Mouse (Mus musculus): ENCODE results near the gene Sgpp2. TPM values are rescaled to one million over a fixed set of nuclear protein-coding genes. Genes with fewer than 3 reads are reported as not detected.

Sgpp2 gene
- total RNA-seq, 2 experiments from 2014 or later = 0.38 to 0.64 TPM

DNA sequence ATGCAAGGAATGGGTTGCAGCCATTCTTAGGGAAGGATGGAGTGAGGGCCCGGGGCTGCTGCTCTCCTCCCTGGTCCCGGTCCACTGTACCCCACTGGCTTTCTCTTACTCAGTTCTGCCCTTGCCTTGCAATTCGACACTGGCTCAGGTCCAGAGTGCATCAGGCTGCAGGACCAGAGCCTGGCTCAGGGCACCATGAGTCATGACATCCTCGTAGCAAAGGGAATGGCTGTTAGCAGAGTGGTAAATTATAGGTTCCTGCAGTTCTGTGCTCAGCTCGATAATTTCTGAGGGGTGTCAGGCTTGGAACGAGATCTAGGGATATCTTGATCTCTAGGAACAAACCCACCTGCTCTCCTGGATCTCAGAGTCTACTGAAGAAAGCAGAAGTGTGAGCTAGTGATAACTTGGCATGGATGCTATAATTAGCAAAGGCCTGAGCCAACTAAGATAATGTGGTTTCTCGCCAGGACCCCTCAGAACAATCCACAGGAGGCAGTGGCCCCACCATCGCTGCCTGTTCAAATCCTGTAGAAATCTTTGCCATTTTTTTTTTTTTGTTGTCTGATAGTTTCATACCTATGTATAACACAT, 86.3 kb downstream of the Sgpp2 start:
- DNase-seq = peak; percentile 49
- intact Hi-C loops (cut with DNase I) = no loop called here

DNA sequence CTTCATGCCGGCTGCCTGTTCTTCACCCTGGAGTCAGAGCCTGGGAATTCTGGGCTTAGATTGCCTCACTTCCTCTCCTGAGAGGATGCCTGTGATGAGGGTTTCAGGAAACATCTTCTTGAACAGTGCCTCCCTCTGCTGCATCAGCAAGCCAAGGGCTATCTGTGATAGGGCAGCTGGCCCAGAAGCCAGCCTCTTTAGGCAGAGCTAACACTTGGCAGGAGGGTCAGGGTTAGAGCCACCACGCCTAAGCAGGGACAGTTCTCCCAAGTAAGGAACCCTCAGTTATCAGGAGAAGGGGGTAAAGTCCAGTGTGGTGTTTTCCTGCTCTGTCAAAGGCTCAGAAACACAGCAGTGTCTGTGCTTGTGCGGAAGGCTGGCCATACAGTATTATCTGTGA, 89.6 kb downstream of the Sgpp2 start:
- no peak for DNase-seq

DNA sequence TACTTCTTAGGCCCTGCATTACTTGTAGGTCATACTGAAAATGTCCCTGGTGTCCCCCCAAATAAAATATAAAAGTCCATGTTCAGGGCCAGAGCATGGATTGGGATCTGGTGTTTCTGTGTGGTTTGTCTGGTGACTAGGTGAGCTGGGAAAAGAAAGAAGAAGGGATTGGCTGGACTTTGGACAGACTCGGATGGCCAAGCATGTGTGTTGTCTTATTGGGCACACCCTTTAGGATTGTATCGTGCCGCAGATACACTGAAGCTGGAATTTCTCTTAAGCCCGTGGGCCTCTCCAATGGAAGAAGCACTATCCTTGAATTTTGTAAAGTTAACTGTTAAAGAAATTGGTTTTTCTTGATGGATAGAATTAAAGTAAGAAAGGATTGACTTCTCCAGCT, 91.3 kb downstream of the Sgpp2 start:
- DNase-seq = no peak
- intact Hi-C loops (cut with DNase I) = no loop called here

More for the DNA sequence above, 89.6 kb downstream of the Sgpp2 start:
- intact Hi-C loops (cut with DNase I) = no loop called here

DNA sequence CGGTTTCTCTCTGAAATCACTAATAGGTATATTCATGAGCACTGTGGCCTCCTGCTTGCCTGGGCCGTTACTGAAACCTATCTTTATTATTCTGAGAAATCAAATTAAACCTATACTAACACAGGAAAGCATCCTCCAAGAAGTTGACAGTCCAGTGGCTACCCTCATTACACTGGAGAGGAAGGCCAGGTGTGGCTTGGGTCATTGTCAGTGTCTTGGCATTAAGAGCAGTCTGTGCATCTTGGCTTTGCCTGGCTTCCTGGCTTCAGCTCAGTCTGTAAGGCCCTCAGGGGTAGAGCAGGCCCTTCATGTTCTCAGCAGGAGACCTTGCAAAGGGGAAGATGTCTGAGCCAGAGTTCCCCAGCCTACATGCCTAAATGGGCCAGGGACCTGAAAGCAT, 99.3 kb downstream of the Sgpp2 start:
- DNase-seq = no peak
- intact Hi-C loops (cut with DNase I) = no loop called here

DNA sequence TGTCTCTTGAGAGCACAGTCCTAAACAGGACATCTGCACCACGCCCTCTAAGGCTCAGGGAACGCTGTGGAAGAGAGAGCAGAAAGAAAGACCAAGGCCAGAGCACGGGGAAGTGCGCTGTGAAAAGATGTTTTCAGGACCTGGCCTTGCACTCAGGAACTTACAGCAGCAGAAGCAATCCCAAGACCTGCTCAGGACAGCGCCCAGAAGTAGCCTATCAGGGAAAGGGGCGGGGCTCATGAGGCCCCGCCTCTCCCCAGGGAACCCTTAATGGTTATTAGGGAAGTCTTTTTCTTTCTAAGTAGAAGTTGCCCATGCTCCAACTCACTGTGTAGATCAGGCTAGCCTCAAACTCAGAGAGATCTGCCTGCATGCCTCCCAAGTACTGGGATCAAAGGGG, 102.5 kb downstream of the Sgpp2 start:
- no peak for DNase-seq
- intact Hi-C loops (cut with DNase I) = loop anchor here (10.0 kb wide), 1 partner anchor 198 kb away; no protein-coding TSS in a partner anchor

DNA sequence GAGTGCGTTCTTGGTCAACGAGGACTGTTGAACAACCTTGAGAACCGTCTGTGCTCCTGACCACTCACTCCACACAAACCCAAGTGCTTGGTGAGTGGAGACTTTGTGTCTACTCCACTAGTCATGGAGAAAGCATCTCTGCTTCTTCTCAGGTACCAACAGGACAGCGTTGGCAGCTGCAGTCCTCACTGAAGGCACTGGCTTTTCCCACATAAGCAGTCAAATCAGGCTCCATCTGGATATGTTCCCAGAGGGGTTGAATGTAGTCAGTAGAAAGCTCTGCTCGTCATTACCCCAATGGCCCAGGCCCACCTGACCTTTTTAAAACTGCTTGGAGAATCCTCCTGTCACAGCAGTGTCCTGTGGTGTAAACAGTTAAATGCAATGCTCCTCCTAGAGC, 104.3 kb downstream of the Sgpp2 start:
- DNase-seq = no peak
- intact Hi-C loops (cut with DNase I) = loop anchor here (10.0 kb wide), 1 partner anchor 200 kb away; no protein-coding TSS in a partner anchor

DNA sequence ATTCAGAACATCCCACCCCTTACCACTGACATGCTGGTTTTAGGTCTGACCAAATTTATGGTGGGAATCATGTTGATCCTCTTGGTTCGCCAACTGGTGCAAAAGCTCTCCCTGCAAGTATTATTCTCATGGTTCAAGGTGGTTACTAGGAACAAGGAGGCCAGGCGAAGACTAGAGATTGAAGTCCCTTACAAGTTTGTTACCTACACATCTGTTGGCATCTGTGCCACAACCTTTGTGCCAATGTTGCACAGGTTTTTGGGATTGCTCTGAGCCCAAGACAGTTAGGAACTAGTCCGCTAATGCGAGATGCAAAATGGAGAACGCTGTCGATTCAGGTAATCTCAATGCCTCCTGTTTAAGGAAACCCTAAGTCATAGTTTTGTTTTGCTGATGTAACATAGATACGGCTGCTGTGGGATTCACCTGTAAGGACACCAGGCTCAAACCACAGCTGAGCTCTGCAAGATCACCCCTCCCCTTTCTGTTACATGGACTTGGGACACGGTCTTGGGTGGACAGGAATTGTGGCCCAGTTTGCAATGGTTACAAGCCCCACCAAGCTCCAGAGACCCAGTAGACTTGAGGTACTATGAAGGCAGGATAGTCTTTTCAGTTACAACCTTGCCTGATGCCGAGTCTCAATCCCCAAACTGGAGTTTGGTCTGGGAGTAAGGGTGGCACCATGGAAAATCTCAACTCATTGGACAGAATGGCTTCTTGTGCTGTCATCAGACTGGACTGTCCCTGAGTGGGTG, 107.2 kb downstream of the Sgpp2 start:
- DNase-seq = no peak
- intact Hi-C loops (cut with DNase I) = loop anchor here (10.0 kb wide), 1 partner anchor 203 kb away; no protein-coding TSS in a partner anchor

DNA sequence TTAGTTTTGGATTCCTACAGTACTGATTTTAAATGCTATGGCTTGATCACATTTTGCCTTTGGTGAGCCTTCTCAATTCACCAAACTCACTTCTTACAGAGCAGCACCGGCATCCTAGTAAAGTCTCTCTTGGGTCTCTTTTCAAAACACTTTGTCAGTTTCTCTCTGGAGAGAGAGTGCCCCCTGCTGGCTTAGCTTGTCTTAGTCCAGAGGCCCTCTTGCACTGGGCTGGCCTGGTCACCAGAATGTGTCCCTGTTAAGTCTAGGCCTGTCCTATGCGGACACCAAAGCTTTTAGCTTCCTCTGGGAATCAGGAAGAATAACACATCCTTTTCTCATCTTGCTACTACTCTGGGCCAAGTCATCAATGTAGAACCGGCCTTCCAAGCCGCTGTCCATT, 109.4 kb downstream of the Sgpp2 start:
- intact Hi-C loops (cut with DNase I) = loop anchor here (10.0 kb wide), 1 partner anchor 205 kb away; no protein-coding TSS in a partner anchor

DNA sequence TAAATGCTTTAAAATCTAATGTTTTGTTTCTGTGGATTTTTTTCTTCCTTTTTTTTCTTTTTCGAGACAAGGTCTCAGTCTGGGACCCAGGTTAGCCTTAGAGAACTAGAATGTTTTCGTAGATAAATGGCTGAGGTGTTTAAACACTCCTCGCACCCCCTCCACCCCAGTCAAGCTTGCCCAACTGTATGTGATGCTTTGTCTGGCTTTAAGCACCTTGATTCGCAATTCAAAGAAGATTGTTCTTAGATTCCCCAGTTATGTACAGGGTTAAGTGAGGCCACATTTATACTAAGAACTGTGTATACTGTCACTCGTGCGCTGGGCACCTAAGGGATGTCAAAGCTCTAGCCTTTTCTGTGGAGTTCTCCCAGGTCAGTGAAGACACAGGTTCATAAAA, 110.1 kb downstream of the Sgpp2 start:
- no peak for DNase-seq
- intact Hi-C loops (cut with DNase I) = loop anchor here (10.0 kb wide), 1 partner anchor 445 kb away; no protein-coding TSS in a partner anchor

More for the DNA sequence above, 109.4 kb downstream of the Sgpp2 start:
- DNase-seq = peak; percentile 87

DNA sequence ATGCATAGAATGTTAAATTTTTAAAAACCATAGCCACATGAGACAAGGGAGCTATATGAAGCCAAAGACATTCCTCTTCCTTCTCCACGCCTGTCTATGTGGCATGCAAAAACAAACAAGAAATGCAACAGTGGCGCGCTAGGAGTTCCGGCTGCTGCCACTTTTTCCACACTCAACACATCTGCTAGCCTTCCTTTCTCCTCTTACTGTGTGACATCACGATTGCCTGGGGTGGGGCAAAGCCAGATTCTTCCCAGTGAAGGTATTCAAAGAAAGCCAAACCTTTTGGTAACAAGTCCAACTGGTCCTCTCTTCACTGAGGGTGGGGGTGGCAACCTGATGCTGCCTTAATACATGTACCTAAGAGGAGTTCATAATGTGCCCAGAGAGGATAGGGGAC, 111.6 kb downstream of the Sgpp2 start:
- DNase-seq = no peak
- intact Hi-C loops (cut with DNase I) = loop anchor here (10.0 kb wide), 1 partner anchor 447 kb away; no protein-coding TSS in a partner anchor

DNA sequence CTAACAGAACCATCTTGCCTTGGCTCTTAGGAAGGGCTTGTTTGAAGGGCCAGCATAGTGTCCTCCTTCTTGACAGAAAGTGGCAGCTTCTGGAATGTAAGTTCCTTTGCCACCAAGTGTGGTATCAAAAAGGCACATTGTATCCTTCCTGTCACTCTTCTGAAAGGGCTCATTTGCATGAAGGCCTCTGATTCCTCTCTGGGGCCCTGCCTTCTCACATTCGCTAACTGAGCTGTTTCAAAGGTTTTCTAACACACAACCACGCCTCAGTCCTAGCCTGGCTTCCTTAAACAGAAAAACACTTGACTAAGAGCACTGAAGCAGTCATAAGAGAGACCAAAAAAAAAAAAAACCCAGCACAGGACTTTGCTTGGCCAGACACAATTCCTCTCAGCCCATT, 112.4 kb downstream of the Sgpp2 start:
- intact Hi-C loops (cut with DNase I) = loop anchor here (10.0 kb wide), 1 partner anchor 448 kb away; no protein-coding TSS in a partner anchor
- no peak for DNase-seq

DNA sequence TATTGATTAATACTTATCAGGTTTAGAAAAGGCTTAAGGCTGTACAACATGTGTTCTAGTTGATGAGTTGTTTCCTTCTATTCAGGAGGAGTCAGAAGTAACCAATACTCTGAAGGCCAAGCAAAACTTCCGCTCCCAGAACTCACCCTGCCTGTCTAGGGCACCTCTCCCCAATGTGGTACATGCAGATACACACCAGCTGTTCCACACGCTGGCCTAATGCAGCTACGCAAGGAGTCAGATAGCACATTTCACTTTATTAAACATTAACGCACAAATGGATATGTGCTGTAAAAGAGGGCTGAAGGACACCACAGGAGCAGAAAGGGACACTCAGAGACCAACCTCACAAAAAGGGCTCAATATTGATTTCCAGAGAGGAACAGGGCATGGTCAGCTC, 114.7 kb downstream of the Sgpp2 start:
- intact Hi-C loops (cut with DNase I) = loop anchor here (10.0 kb wide), 1 partner anchor 450 kb away; no protein-coding TSS in a partner anchor
- DNase-seq = no peak

DNA sequence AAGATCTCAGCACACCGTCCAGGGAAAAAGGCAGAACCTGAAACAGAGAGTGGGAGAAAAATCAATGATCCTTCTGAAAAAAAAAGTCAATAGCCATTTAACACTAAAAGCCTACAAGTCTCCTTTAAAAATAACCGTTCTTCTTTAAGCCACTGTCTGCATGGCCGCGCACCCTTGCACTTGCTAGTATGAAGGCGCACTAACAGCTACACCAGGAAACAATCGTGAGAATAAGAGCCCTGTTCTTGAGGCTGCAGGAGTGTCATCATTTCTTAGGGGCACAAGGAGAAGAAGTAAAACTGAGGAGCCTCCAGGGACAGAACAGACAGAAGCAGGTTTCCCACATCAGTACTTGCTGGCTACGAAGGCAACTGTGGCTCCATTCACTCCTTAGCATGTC, 115.2 kb downstream of the Sgpp2 start:
- no peak for DNase-seq
- intact Hi-C loops (cut with DNase I) = loop anchor here (10.0 kb wide), 1 partner anchor 451 kb away; no protein-coding TSS in a partner anchor

DNA sequence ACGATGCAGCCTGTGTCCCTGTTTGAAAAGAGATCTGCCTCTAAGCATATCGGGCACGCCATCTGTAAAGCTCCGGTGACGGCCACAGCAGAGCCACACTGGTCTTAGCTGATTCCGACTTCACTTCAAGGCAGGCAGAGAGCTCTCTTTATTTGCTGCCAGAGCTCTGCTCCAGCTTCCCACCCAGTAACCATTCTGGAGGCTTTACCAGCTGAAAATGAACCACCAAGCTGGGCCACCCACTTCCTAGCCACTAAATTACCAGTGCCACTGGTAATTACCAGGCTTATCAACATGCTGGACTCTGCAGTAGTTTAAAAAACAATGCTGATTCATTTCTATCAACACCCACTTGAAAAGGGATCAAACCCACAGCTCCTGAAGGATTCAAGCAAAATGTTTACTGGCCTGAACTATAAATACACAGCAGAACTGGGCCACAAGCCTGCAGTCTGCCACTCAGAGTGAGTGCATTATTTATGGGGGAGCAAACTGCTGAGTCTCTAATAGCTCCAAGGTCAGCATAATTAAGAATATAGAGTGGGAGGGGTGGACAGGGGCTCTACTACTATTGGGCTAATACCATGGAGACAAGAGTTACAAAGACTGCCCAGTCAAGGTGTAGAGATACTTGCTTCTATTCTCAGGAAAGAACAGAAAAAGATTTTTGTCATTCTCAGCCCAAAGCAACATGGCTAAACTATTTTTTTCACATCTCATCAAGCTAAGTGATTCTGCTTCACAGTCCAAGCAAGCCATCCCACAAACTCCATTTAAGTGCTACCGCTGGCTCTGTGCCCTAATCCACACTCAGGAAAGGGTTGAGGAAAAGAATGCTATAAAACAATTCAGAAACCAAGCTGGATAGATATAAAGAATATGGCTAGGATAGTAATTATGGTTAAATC, 115.9 kb downstream of the Sgpp2 start:
- no peak for DNase-seq
- intact Hi-C loops (cut with DNase I) = loop anchor here (10.0 kb wide), 1 partner anchor 451 kb away; no protein-coding TSS in a partner anchor

DNA sequence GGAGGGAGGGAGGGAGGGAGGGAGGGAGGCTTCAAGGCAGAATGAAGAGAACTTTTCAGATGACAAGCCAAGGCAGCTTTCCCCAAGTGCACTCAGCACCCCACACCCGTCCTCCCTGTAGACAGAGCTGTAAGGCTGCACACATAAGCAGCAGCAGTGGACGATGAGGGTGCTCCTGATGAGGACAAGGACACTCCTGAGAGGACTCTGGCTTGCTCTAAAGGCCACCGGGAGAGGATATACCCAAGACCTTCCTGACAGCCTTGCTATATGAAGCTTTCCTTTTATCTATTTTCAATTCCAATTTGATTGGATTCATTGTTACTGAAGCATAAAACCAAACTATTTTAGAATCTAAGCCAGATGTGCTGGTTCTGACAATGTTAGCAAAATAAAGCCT, 116.7 kb downstream of the Sgpp2 start:
- no peak for DNase-seq
- intact Hi-C loops (cut with DNase I) = loop anchor here (10.0 kb wide), 1 partner anchor 452 kb away; no protein-coding TSS in a partner anchor

DNA sequence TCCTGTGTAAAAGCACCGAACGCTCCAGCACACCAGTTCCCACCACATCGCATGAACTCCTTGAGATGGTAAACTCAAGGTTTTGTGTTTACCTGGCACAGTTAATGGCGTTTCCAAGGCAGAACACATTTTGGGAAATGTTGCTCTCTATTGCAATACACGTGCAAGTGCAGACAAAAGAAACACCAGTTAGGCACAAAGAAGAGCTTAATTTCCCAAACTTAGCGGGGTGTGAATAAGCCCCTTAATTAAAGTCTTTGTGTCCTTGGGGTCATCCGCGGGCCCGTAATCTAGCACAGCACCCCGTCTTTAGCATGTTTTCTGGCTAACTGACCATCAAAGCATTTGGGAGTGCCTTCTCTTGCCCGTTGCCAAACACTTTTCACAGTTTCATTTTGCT, 118.7 kb downstream of the Sgpp2 start:
- intact Hi-C loops (cut with DNase I) = loop anchor here (10.0 kb wide), 1 partner anchor 454 kb away; no protein-coding TSS in a partner anchor

DNA sequence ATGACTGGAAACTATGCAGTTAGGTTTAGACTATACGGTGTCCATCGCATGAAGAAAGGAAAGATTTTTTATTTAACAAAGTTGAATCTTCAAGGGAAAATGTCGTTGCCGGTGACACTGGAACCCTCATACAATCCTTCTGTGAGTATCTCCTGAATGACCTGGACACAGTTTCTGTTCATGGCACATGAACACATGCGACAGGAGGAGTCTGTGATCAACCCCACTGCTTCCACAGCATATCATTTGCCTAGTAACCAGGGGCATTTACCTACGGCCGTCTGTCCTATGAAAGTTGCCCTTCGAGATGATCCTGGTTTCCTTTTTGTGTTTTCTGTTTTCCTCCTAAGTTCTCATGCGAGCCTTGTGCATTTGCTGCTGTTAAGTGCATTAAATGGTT, 123.3 kb downstream of the Sgpp2 start:
- intact Hi-C loops (cut with DNase I) = no loop called here
- no peak for DNase-seq

More for the DNA sequence above, 118.7 kb downstream of the Sgpp2 start:
- no peak for DNase-seq

DNA sequence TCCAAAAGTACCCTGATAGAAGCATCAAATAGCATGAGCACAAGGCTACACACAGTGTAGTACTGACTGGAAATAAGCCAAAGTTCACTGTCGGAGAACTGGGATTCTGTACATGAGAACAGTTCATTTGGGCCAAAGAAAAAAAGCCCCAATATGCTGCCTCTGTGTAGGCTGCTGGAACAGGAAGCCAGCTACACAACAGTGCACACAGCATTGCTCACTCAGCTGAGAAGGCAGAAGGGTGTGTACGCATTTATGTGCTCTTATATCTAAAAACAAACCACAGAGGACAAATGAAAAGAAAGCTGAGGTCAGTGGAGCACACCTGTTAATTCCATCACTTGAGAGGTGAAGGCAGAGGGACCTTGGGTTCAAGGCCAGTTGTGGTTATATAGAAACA, 125.8 kb downstream of the Sgpp2 start:
- intact Hi-C loops (cut with DNase I) = no loop called here
- no peak for DNase-seq

DNA sequence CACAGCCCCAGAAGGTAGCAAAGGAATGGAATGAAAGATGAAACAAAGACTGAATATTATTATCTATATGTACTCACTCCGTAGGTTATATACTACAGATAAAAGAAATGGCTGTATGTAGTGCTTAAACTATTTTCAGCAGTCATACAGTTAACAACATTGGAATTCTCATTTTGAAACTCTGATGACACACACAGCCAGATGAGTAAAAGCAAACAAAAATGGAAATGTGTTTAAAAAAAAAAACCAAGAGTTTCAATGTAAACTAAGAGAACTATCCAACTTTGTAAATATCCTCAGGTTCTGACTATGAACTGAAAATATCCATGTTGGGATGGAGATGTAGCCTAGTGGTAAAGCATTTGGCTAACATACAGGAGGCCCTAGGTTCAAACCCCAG, 126.3 kb downstream of the Sgpp2 start:
- intact Hi-C loops (cut with DNase I) = no loop called here

DNA sequence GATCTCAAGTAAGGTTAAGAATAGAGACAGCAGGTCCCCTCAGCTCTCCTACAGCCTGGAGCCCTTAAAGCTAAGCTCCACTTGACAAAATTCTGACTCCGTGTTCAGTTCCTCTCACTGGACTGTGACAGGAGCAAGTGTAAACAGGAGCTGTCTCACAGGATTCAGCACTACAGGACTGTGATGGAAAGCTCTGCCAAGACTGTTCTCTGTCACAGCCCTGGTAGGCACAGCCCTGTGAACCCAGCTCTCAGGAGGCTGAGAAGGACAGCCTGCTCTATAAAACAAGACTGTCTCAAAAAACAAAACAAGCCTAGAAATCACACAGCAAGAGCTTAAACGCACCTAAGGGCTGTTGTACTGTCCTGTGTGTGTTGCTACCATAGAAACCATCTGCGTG, 127.0 kb downstream of the Sgpp2 start:
- DNase-seq = no peak
- intact Hi-C loops (cut with DNase I) = no loop called here

More for the DNA sequence above, 126.3 kb downstream of the Sgpp2 start:
- no peak for DNase-seq

DNA sequence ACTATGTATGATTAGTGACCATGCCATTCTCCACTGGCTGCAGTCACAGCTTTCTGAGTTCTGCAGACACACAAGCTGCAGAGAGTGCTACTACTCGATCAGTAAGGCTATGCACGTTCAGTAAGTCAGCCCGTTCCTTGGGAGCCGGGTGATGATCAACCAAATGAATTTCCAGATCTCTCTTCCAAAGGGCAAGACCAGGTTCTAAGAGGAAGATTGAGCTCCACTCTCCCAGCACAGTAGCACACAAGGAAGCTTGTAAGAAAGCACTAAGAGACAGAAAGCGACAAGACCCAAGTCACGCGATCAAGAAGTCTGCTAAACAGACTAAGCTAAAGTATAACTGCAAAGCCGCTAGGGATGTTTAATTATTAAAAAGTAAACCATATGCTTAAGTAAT, 130.6 kb downstream of the Sgpp2 start:
- intact Hi-C loops (cut with DNase I) = no loop called here
- no peak for DNase-seq
